Mouse (Mus musculus): Measurements from ENCODE around the gene Sarnp. TPM values are rescaled to one million over a fixed set of nuclear protein-coding genes. Genes with fewer than 3 reads are reported as not detected.

The Sarnp gene
- polyA plus RNA-seq, 1 experiment from 2014 or later: 185 TPM

DNA sequence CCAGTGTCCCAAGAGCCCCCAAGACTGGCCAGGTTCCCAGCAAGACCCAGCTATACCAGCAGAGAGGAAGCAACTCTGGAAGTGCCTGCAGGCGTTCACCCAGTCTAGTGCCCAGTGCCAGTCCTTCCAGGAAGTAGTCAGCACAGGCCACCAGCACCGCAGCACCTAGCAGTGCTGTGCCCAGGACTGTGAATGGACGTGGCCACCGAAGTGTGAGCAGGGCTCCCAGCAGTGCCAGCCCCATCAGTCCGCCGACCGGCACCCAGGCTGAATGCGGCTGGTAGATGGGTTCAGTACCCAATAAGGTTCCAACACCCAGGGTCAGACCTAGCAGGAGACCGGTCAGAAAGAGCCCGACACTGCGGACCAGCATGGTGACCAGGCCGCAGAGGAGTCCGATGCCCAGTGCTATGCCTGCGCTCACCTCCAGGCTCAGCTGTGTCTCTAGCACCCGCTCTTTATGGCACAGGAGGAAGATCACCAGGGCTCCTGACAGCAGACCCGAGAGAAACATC is 15.1 kb upstream of the Sarnp start:
- no peak for ATAC-seq (ENCODE audit: low read depth)
- Histone ChIP-seq H3K36me3 (peaks cover 51% of the 10 kb centered on the region), H3K27ac (replicated peaks) (no peak overlapping the region), H3K9me3 (no peaks in the 10 kb centered on the region), H3K4me3 (no peak overlapping the region), H3K27me3 (no peaks in the 10 kb centered on the region), H3K9ac (0 out of 2 replicates have a peak overlapping the region, but pooled peaks have one; percentile 92), H3K4me2 (0 out of 2 replicates have a peak overlapping the region, but pooled peaks have one; percentile 78), H3K4me1 (replicated peaks) (peaks cover 35% of the 10 kb centered on the region)
- 90% methylated on average over 16 of the region's 16 CpGs for WGBS

DNA sequence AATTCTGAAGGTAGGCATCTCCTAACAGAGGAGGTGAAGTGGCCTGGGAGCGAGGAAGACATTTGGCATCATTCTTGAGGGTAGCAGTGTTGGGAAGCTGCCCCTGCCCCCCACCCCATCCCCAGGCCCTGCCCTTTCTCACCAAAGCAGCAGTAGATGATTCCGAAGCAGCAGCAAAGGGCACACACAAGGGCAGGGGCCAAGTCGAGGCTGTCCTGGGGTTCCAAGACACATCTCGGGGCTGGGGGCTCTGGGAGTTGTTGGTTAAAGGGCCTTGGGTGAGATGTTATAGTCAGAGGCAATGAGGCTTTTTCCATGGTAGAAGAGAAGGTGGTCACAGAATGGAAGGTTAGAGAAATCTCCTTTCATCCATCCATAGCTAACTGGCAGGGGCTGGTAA is 14.2 kb upstream of the Sarnp start:
- Histone ChIP-seq H3K4me1 (replicated peaks) (peaks cover 44% of the 10 kb centered on the region), H3K4me3 (peak overlapping the region; percentile 86), H3K36me3 (peaks cover 51% of the 10 kb centered on the region), H3K27ac (replicated peaks) (peak overlapping the region; percentile 98; the same call in 1 of the 2 replicates), H3K9me3 (no peaks in the 10 kb centered on the region), H3K4me2 (peak overlapping the region; percentile 78), H3K9ac (peak overlapping the region; percentile 92), H3K27me3 (no peaks in the 10 kb centered on the region)
- ATAC-seq (ENCODE audit: low read depth): no peak
- 58% methylated on average over 4 of the region's 4 CpGs for WGBS

DNA sequence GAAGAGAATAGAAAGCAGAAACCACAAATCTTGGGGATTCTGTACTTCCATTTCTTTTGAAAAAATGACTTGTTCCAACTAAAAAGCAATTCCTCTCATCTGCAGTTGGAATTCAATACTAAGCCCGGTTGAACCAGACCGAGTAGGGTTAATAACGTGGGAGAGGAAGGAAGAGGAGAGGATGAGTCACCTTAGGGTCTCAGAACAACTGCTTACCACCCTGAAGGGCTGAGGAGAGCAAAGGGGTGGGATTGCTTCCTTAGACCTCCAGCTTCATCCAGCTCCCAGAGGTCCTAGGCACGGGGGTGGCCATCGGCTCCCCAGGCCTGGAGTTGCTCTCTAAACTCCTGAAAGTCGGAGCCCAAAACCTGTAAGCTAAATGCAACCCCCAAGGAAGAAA is 13.8 kb upstream of the Sarnp start:
- Histone ChIP-seq H3K27ac (replicated peaks) (peak overlapping the region; percentile 98), H3K9ac (peak overlapping the region; percentile 92), H3K9me3 (no peaks in the 10 kb centered on the region), H3K4me3 (peak overlapping the region; percentile 86), H3K4me2 (peak overlapping the region; percentile 78), H3K36me3 (peaks cover 51% of the 10 kb centered on the region), H3K4me1 (replicated peaks) (peaks cover 48% of the 10 kb centered on the region), H3K27me3 (no peaks in the 10 kb centered on the region)
- ATAC-seq (ENCODE audit: low read depth): no peak
- 24% methylated on average over 6 of the region's 6 CpGs for WGBS

DNA sequence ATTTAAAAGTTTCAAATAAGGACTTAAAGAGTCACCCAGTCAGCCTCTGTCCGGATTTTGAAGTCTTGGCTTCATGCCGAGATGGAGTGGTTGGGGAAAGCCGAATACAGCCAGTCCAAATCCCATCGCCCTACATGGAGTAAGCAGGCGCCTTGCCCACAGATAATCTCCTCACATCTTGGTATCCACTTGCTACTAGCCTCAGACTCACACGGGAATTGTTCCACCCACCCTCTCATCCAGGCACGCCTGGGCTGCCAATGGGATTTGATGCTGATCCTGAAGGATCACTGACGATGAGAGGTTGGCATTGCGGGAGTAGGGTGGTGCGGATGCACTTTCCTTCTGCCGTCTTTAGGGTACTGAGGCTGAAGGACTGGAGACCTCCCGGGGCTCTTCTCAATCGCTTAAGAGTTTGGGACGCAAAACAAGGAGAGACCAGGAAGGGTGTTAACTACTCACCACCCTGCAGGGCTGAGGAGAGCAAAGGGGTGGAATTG is 13.3 kb upstream of the Sarnp start, which contains the start of gene Dnajc14:
TSS of gene Dnajc14 (plus strand) at position 292 of the 500 bp plus-strand sequence.
- peak; percentile 8 for ATAC-seq (ENCODE audit: low read depth)
- no peaks in the 10 kb centered on the region for H3K9me3 ChIP-seq
- no peaks in the 10 kb centered on the region for H3K27me3 ChIP-seq
- peak within 1 kb of the TSS; percentile 86 for H3K4me3 ChIP-seq
- H3K36me3 ChIP-seq: peaks cover 50% of the 10 kb centered on the region
- WGBS: under 1% methylated on average over 14 of the region's 14 CpGs
- H3K4me1 ChIP-seq (replicated peaks): peaks cover 53% of the 10 kb centered on the region
- H3K27ac ChIP-seq (replicated peaks): peak within 1 kb of the TSS; percentile 98
- H3K9ac ChIP-seq: peak within 1 kb of the TSS; percentile 92
- H3K4me2 ChIP-seq: peak within 1 kb of the TSS; percentile 78

DNA sequence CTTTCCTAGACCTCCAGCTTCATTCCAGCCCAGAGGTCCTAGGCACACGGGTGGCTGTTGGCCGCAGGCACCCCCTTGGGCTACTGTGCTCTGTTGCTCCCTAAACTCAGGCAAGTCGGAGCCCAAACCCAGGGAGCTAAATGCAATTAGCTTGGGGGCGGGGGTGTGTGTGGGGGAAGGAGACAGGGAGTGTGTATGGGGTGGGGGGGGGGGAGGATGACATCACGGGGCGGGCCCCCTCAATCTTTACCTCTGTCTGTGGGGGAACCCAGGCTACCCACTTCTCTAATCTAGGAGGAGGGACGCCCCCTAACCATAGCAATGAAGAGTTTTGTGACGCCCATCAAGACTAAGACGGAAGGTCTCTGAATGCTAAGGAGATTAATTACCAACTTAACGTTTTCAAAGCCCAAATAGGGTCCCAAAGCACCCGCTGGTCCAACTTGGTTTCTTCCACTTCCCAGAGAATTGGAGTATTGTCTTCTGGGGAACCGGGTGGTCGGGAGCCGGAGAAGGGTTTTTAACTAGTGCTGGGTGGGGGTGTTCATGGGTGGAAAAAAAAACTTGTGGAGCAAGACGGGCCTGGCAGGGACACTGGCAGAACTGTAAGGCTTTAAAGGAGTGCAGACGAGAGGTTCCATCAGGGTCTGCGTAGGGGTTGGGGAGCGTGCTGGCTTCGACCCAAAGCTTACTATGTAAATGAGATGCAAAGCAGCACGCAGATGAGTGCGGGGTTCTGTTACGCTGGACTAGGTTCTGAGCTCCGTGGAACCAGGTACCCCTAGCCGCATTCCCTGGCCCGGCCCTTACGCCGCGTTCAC is 12.7 kb upstream of the Sarnp start, which contains the start of gene Tmem198b:
TSS of gene Tmem198b (minus strand) at position 100 of the 821 bp plus-strand sequence.
- Histone ChIP-seq H3K27ac (replicated peaks) (peak within 1 kb of the TSS; percentile 98), H3K36me3 (peaks cover 50% of the 10 kb centered on the region), H3K4me1 (replicated peaks) (peaks cover 59% of the 10 kb centered on the region), H3K9ac (peak within 1 kb of the TSS; percentile 92), H3K27me3 (no peaks in the 10 kb centered on the region), H3K4me2 (peak within 1 kb of the TSS; percentile 78), H3K4me3 (peak within 1 kb of the TSS; percentile 86), H3K9me3 (no peaks in the 10 kb centered on the region)
- ATAC-seq (ENCODE audit: low read depth): peak; percentile 75
- under 1% methylated on average over 27 of the region's 28 CpGs for WGBS

DNA sequence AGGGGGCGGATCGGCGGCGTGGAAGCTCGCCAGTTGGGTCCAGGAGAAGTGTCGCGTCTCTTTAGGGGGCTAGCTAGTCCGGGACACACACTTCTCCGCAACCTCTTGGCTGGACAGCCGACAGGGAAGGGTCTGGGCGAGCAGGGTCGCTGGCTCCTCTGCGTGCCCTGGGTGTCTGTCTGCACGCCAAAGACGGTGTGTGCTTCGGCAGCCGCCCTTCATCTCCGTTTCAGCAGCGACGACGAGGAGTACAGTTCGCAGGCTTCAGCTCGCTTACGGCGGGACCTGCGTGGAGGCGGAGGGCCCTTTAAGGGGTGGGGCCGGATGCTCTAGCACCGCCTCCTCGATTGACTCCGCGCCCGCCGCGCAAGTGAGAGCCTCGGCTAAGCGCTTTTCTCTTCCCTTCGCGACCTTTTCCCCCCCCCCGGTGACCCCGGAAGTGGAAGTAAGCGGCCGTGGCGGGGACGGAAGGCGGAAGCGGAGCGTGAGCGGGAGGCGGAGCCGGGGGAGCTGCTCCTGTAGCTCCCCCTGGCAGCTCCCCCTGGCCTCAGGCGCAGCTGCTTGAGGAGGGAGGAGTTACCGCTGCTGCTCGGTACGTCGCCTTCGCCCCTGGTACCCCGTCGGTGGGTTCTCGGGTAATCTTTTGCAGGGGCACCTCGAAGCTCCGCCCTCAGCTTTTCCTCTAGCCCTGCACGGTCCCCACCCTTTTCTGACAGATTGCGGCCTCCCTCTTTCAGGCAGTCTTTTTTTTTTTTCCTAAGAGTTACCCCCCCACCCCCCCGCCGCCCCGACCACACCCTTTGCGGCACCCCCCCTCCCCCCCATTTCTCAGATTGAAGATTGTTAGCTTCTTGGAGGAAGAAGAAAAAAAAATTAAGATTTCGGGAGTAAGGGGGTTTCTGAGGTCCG is 11.8 kb upstream of the Sarnp start:
- peaks cover 68% of the 10 kb centered on the region for H3K4me1 ChIP-seq (replicated peaks)
- H3K36me3 ChIP-seq: peaks cover 44% of the 10 kb centered on the region
- H3K4me3 ChIP-seq: peak overlapping the region; percentile 86
- WGBS: under 1% methylated on average over 61 of the region's 70 CpGs
- H3K4me2 ChIP-seq: peak overlapping the region; percentile 78
- peak overlapping the region; percentile 98 for H3K27ac ChIP-seq (replicated peaks)
- no peaks in the 10 kb centered on the region for H3K9me3 ChIP-seq
- ATAC-seq (ENCODE audit: low read depth): peak; percentile 93
- H3K27me3 ChIP-seq: no peaks in the 10 kb centered on the region
- peak overlapping the region; percentile 92 for H3K9ac ChIP-seq

DNA sequence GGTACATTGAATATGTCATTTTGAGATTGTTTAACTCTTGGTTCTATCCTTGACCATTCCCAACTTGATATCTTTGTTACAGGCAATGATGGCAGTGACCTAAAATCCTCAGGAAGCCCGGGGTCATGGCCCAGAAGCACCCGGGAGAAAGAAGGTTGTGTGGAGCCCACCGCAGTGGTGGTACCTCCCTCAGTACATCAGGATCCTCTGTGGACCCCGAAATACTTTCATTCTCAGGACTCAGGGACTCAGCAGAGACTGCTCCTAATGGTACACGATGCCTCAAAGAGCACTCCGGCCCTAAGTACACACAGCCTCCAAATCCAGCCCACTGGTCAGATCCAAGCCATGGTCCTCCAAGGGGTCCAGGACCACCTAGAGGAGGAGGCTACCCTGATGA is 11.0 kb upstream of the Sarnp start:
- no peaks in the 10 kb centered on the region for H3K27me3 ChIP-seq
- H3K27ac ChIP-seq (replicated peaks): peak overlapping the region; percentile 98
- WGBS: 60% methylated on average over 6 of the region's 6 CpGs
- no peaks in the 10 kb centered on the region for H3K9me3 ChIP-seq
- ATAC-seq (ENCODE audit: low read depth): no peak
- peak overlapping the region; percentile 86 for H3K4me3 ChIP-seq
- H3K36me3 ChIP-seq: peaks cover 36% of the 10 kb centered on the region
- H3K4me2 ChIP-seq: peak overlapping the region; percentile 78
- peak overlapping the region; percentile 92 for H3K9ac ChIP-seq
- H3K4me1 ChIP-seq (replicated peaks): peaks cover 70% of the 10 kb centered on the region

DNA sequence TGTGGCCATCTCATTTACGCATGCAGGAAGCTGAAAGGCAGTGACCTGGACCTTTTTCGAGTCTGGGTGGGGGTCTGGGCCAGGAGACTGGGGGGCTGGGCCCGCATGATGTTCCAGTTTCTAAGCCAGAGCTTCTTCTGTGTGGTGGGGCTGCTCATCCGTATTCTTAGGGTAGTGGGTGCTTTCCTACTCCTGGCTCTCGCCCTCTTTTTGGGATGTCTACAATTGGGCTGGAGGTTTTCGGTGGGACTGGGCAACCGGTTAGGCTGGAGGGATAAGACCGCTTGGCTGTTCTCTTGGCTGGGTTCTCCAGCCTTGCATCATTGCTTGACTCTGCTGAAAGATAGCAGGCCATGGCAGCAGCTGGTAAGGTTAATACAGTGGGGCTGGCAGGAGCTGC is 10.1 kb upstream of the Sarnp start:
- H3K4me2 ChIP-seq: peak overlapping the region; percentile 78
- H3K4me1 ChIP-seq (replicated peaks): peaks cover 67% of the 10 kb centered on the region
- ATAC-seq (ENCODE audit: low read depth): no peak
- WGBS: 92% methylated on average over 8 of the region's 8 CpGs
- H3K36me3 ChIP-seq: peaks cover 30% of the 10 kb centered on the region
- H3K9me3 ChIP-seq: no peaks in the 10 kb centered on the region
- peak overlapping the region; percentile 92 for H3K9ac ChIP-seq
- H3K27me3 ChIP-seq: no peaks in the 10 kb centered on the region
- peak overlapping the region; percentile 86 for H3K4me3 ChIP-seq
- no peak overlapping the region for H3K27ac ChIP-seq (replicated peaks)

DNA sequence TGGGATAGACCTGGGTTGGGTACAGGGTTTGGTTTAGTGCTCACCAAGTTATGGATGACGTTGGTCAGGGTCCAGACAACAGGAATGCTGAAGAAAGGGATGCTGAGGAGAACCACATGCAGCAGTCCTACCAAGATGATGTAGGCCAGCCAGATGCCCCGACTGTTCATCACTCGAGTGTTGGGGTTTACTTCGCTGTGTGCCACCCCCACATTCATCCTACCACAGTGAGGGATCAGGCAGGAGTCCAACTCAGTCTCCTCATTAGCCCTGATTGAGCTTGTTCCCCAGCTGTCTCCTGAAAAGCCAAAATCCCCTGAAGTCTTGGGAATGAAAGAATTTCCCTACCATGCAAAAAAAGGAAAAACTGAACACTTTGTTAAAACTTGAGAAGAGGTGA is 3.1 kb downstream of the Sarnp start:
- Histone ChIP-seq H3K27ac (replicated peaks) (no peak overlapping the region), H3K9ac (no peak overlapping the region), H3K27me3 (no peaks in the 10 kb centered on the region), H3K9me3 (no peaks in the 10 kb centered on the region), H3K4me1 (replicated peaks) (peaks cover 25% of the 10 kb centered on the region), H3K36me3 (peaks cover 51% of the 10 kb centered on the region), H3K4me2 (no peak overlapping the region), H3K4me3 (no peak overlapping the region)
- ATAC-seq (ENCODE audit: low read depth): no peak
- WGBS: 92% methylated on average over 4 of the region's 4 CpGs

DNA sequence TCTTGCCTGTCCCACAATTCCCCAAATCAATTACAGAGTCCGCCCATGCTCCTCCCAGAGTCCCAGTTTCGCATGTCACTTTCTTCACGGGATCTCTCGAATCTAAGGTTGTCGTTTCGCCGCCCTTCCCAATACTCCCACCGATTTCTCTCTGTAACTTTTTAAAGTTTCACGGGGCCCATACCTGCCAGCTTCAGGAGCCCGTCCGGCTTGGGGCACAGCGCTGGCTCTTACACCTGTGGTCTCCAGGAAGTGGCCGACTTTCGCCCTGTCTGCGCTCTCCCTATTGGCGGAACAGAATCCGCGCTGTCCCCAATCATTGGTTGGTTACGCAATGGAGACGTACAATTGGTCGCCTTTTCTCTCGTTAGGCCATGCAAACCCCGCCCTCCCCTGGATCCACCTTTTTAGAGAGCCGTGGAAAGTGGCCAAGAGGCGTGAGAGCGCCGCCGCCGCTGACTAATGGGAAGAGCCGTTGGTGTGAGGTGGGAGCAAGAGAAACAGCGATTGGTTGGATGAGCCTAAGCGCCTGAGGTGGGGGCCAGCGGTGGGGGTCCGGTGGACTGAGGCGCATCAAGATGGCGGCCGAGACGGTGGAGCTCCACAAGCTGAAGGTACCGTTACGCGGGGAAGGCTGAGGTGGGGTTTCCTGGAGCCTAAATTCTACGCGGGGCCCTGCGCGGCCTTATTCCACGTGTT is 4.4 kb downstream of the Sarnp start, which contains the start of gene Ormdl2:
TSS of gene Ormdl2 (minus strand) at position 288 of the 699 bp plus-strand sequence.
- no peaks in the 10 kb centered on the region for H3K9me3 ChIP-seq

DNA sequence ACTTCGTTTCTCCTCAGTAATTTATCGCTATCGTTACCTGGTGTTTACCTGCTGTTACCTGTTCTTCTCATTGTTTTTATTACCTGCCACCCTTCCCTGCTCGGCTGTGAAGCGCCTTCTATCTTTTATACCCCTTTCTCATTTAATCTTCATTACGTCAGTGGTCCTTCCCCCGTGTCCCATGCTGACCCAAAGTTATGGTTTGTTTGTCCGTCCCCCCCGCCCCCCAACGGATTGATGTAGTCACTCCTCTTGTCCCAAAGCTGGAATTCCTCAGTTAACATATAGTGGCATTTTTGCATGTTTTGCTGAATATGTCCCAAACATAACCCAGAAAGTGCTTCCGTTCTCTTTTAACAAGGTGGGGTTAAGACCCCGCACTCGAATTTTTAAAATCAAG is 5.0 kb downstream of the Sarnp start:
- ATAC-seq (ENCODE audit: low read depth): peak; percentile 34; the same call in 1 of the 2 replicates
- Histone ChIP-seq H3K36me3 (peaks cover 38% of the 10 kb centered on the region), H3K27me3 (no peaks in the 10 kb centered on the region), H3K4me2 (peak overlapping the region; percentile 78), H3K9ac (peak overlapping the region; percentile 76), H3K4me1 (replicated peaks) (peaks cover 25% of the 10 kb centered on the region), H3K9me3 (no peaks in the 10 kb centered on the region), H3K27ac (replicated peaks) (peak overlapping the region; percentile 64; the same call in 1 of the 2 replicates), H3K4me3 (peak overlapping the region; percentile 79)
- WGBS: 5% methylated on average over 13 of the region's 13 CpGs

More for the DNA sequence above, 4.4 kb downstream of the Sarnp start, which contains the start of gene Ormdl2:
- no peaks in the 10 kb centered on the region for H3K27me3 ChIP-seq
- peak within 1 kb of the TSS; percentile 64; the same call in 1 of the 2 replicates for H3K27ac ChIP-seq (replicated peaks)
- H3K4me3 ChIP-seq: peak within 1 kb of the TSS; percentile 79
- peak; percentile 100 for ATAC-seq (ENCODE audit: low read depth)
- H3K4me1 ChIP-seq (replicated peaks): peaks cover 25% of the 10 kb centered on the region
- peaks cover 44% of the 10 kb centered on the region for H3K36me3 ChIP-seq
- peak within 1 kb of the TSS; percentile 78 for H3K4me2 ChIP-seq
- WGBS: under 1% methylated on average over 46 of the region's 46 CpGs
- peak within 1 kb of the TSS; percentile 76 for H3K9ac ChIP-seq
